Mouse (Mus musculus) liver, embryonic 18 days (tissue): Measurements from ENCODE around the gene Gimap8. TPM values are rescaled to one million over a fixed set of nuclear protein-coding genes. Genes with fewer than 3 reads are reported as not detected.

Experiments used
- polyA plus RNA-seq: library from polyadenylated mRNA; depleted of rRNA; stranded (reverse); fragments of >200 nt; gene quantifications from 2 replicates; pipeline ENCODE4 v1.2.3, GENCODE M21; 2012; rRNA removed

Gene Gimap8
- 2.7 and 3.0 TPM in 2 replicates for polyA plus RNA-seq

DNA sequence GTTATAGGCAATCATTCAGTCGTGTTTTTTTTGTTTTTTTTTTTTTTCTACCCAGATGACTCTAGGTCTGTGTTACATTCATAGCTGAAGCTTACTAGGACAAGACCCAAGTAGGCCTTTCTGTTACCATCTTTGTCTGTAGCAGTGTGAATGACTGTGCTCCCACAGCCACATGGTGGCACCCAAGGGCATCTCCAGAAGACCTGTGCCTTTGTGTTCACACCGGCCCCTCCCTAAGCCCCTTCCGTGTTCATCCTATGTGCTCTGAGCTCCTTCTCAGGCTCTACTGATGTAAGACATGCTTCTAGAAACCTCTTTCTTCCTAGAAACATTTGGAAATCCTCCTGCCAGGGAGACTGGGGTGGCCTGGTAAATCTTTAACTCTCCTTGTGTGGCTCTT lies at the start of gene Gimap8:
TSS of gene Gimap8 (plus strand) at position 240 of the 400 bp plus-strand sequence.

DNA sequence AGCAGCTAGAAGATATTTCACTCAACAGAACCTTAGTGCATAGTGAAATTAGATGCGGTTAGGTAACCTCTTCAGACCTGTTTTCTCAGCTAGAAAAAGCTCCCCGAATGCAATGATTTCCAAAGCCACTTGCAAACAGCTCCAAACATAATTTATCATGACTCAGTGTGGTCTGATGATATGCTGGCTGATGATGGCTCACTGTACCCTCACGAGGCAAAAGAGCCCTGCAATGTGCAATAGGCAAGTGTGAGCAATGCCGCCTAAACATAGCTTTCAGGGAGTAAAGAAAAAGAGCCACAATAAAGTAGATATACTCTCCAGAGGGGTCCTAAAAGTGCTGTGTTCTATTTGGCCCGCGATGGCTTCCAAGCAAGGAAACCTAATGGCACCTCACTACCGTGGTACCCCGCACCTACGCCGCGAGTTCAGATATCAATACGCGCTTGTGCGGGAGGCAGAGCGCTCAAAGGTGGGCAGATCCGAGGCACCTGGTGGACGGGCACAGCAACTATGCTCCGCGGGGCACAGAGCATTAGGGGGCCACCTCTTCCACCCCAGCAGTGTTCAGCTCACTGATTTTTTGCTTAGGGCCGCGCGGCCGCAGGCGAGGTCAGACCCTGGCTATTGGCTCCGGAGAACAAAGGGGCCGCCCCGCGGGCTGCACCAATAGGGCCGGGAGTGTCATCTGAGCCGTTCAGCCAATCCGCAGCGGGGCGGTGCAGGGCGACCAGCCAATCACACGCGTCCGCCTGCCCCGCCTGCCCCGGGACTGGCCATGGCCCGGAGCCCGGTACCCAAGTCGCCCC lies 45.6 kb upstream of the Gimap8 start, which contains the start of gene Zfp775:
TSS of gene Zfp775 (plus strand) at position 793 of the 809 bp plus-strand sequence.

DNA sequence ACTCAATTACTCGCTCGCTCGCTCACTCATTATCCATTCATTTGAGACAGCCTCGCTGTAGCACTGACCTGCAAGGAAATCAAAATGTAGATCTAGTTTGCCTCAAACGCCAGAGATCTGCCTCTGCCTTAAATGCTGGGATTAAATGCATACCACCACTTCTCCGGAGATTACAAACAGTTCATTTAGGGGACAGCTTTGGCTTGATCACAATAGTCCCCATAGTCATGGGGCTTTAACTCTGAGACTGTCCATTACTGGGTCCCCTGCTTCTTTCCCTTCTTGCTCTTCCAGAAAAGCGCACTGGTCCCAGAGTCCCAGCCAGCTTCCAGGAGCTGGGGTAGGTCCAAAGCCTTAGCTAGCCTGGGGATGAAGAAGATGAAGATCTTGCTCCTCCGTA lies 20.6 kb upstream of the Gimap8 start, which contains the start of gene AI854703:
TSS of gene AI854703 (plus strand) at position 301 of the 400 bp plus-strand sequence.

DNA sequence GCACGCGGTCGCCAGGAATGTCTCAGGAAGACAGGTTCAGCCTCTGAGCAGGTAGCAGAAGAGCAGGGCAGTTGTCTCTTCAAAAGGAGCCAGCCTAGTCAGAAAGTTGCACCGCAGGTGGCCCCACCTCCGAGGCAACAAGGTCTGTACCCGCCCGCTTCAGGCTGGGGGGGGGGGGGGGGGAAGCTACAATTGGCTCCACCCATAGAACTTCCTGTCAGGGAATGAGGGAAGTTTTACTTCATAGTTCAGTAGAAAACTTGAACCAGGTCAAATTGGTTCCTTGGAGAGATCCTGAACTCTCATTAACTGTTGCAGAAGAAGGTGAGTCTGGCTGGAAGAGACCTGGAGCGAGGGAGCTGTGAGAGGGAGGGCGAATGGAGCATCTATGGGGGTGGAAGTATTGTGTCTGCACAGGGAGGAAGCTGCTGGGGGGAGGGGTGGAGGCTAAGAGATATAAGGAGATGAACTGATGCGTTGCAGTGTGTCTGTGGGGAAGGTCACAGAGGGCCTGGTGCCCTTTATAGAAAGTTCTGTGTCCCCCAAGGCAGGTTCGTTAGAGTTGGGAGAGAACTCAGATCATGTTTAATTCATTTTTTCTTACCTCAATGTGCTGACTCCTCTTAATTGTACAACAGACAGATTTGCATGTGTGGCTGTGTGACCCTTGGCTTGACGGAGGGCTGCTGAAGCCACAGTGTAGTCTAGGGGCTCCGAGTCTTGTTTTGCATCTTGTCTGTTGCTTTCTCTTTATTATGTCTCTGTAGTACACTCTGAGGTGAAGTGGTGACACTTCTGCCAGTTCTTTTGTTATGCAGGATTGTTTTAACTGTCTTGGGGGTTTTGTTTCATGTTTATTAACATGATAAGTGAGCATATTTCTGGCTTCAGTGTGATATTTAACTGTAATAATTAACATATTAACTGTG lies 29.2 kb downstream of the Gimap8 start, which contains the start of gene Gimap9:
TSS of gene Gimap9 (plus strand) at position 199 of the 929 bp plus-strand sequence.

DNA sequence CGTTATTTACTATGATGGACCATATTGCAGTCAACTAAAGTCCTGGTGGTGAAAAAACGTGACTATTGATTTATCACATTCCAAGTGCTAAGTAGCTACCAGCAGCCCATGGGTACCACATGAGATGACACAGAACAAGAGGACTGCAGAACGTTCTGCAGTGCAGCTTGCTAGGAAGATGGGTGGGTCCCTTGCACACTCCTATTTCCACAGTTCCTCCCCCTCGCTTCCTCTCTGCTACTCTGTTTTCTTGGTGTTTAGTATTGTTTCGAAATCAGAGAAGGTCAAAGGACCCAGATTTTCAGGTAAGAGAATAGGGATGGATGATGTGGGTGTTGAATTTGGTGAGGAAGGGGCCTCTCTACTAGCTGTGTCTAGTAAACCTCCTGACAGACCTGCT lies 37.3 kb downstream of the Gimap8 start, which contains the start of gene Gimap4:
TSS of gene Gimap4 (plus strand) at position 231 of the 400 bp plus-strand sequence.

Other genes with a start within 250 kb of the Gimap8 start
- gene Zfp467, start 201.4 kb upstream of the Gimap8 start, polyA plus RNA-seq = 3.8 and 4.1 TPM in 2 replicates
- gene Sspo, start 199.0 kb upstream of the Gimap8 start, polyA plus RNA-seq = 0.18 and 0.22 TPM in 2 replicates
- gene Atp6v0e2, start 109.6 kb upstream of the Gimap8 start, polyA plus RNA-seq = 0.55 and 0.67 TPM in 2 replicates
- 3.1 and 4.0 TPM in 2 replicates for gene Lrrc61, start 92.4 kb upstream of the Gimap8 start, polyA plus RNA-seq
- 77.7 and 123 TPM in 2 replicates for gene Rarres2, start 74.4 kb upstream of the Gimap8 start, polyA plus RNA-seq
- gene Gm45021, start 57.6 kb upstream of the Gimap8 start, polyA plus RNA-seq = 0.37 TPM in 1 of 2 replicates, not detected in the other
- 18.1 and 19.4 TPM in 2 replicates for gene Repin1, start 53.4 kb upstream of the Gimap8 start, polyA plus RNA-seq
- not detected in 2 replicates for gene Gm44965, start 53.3 kb upstream of the Gimap8 start, polyA plus RNA-seq
- gene Zfp775, start 45.2 kb upstream of the Gimap8 start, polyA plus RNA-seq = 1.7 and 2.2 TPM in 2 replicates
- gene AI854703, start 20.5 kb upstream of the Gimap8 start, polyA plus RNA-seq = 0.20 and 0.21 TPM in 2 replicates
- gene Gimap9, start 28.9 kb downstream of the Gimap8 start, polyA plus RNA-seq = 6.6 and 7.7 TPM in 2 replicates
- 11.2 and 11.3 TPM in 2 replicates for gene Gimap4, start 37.3 kb downstream of the Gimap8 start, polyA plus RNA-seq
- gene Gimap6, start 61.0 kb downstream of the Gimap8 start, polyA plus RNA-seq = 8.6 and 9.2 TPM in 2 replicates
- gene Gm28053, start 71.4 kb downstream of the Gimap8 start, polyA plus RNA-seq = 0.65 and 0.77 TPM in 2 replicates
- 0.06 and 0.25 TPM in 2 replicates for gene Gimap7, start 71.4 kb downstream of the Gimap8 start, polyA plus RNA-seq
- 2.8 and 3.0 TPM in 2 replicates for gene Gimap1, start 91.8 kb downstream of the Gimap8 start, polyA plus RNA-seq
- 3.1 TPM in 2 replicates for gene Gimap5, start 99.0 kb downstream of the Gimap8 start, polyA plus RNA-seq
- gene Gimap3, start 123.6 kb downstream of the Gimap8 start, polyA plus RNA-seq = 0.42 and 0.68 TPM in 2 replicates
- 58.6 and 68.3 TPM in 2 replicates for gene Tmem176a, start 193.7 kb downstream of the Gimap8 start, polyA plus RNA-seq
- 220 and 232 TPM in 2 replicates for gene Tmem176b, start 194.3 kb downstream of the Gimap8 start, polyA plus RNA-seq
- gene Aoc1, start 225.7 kb downstream of the Gimap8 start, polyA plus RNA-seq = 0.08 and 0.23 TPM in 2 replicates